Mouse (Mus musculus): ENCODE results near the gene Wdr34.

Wdr34 gene

DNA sequence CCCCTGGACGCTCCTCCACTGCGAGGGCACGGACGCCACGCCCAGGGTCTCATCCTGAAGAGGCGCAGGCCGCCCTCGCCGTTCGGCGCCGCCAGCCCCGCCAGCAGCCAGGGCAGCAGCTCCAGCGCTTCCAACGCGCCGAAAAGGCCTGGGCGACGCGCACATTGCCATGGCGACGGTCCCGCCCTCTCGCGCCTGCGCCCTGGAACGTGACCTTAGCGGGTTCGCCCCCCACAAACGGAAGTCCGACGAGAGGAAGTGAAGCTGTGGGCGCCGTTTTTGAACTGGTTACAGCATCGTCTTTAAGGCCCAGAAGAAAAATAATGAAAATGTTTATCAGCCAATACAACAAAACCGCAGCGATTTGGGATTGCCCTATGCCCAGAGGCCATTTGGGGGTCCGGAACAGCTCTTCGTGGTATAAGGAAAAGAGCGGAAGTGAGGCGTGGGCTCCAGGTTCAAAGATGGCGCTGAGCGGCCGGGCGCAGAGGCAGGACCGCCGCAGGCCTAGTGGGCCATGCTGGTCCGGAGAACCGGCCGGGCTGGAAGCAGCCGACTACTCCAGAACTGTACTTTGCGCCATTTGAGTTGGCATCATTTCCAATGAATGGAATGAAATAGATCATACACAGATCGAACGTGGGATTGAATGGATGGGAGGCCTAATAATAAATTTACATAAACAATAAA lies at the start of gene Wdr34:
Gene Wdr34, minus strand, starts transcription at position 183 of the 690 bp plus-strand sequence.
- DNase-seq (ENCODE audit: low spot score), result peak; percentile 96

DNA sequence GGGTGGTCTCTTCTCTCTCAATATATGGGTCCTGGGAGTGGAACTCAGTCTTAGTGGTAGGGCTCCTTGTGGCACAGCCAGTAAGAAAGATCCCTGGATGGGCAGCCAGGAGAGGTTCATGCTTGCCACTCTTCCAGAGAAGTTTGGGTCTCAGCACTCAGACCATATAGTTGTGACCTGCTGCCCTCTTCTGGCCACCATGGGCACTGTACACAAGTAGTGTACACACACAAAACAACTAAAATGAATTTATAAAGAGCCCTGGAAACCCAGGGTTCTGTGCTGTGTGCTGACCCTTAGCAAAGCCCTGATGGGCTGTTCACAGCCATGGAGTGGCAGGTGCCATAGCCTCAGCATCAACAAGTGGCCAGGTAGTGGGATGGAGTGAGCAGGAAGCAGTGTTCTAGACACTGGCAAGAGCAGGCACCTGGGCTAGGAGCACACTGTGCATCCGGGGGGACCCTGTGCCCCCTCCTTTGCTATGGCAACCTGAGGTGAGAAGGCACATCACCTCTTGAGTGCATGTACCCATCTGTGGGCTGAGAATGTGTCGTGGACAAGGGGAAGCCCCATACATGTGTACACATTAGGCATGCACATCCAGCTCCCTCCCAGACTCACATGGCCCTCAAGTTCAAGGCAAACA lies 47.3 kb upstream of the Wdr34 start:
- DNase-seq (ENCODE audit: low spot score), result peak; percentile 57

DNA sequence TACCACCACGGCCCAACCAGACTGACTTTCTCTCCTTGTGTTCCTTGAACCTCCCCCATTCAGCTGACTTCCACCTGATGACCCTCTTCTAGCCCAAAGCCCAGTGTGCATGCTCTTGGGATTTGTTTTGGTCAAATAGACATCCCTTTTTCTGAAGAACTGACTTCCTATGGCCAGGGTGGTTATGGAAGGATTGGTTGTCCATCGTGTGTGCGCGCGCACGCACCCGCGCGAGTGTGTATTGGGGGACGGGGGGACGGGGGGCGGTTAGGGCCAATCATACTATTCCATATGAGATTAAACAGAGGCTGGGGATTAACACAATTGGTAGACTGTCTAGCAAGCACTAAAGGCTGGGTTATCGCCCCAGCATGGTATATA lies 45.5 kb upstream of the Wdr34 start:
- no peak for DNase-seq (ENCODE audit: low spot score)

- DNase-seq (ENCODE audit: low spot score), result peak; percentile 96
Measured at GRCm38 (mm10) chr2:30093471-30094207, 45.0 kb upstream of the Wdr34 start, which contains the start of gene Zdhhc12. Gene Zdhhc12 (minus strand): TSS chr2:30093648.

- no peak for DNase-seq (ENCODE audit: low spot score)
Measured at GRCm38 (mm10) chr2:30092280-30092918, 43.7 kb upstream of the Wdr34 start.

- DNase-seq (ENCODE audit: low spot score), result no peak
Measured at GRCm38 (mm10) chr2:30091521-30091920, 42.8 kb upstream of the Wdr34 start.

DNA sequence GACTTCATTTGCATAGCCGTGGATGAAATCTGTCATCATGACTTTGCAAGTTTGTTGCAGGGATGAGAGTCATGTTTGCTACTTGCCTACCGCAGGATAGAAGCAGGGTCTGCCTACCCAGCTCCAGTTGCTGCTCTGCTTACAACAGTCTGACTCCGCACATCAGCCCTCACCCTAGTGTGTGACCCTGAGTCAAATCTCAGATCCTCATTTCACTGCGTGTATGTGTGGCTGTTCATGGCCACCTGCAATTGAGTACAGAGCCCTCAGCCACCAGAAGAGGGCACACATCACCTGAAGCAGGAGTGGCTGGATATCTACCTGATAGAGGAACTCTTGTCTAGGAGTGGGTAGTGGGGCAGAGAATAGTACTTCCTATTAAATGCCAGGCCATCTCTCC lies 38.6 kb upstream of the Wdr34 start:
- no peak for DNase-seq (ENCODE audit: low spot score)

DNA sequence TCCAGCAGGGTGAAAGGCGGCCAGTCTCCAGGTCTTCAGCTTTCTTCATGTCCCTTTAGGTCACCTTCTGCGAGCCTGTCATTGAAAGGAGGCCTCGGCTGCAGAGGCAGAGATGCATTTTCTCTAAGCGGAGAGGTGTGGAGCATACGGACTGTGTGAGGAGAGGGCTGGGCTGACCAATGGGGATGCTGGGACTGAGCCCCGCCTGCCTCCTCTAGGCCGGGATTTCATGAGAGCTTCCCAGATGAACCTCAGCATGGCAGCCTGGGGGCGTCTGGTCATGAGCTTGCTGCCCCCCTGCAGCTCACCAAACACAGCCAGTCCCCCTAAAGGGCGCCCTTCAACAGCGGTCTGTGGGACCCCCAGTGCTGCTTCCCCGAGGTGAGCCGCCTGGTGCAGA lies 36.0 kb upstream of the Wdr34 start:
- no peak for DNase-seq (ENCODE audit: low spot score)

GRCm38 (mm10) chr2:30084113-30084512 lies 35.4 kb upstream of the Wdr34 start:
- no peak for DNase-seq (ENCODE audit: low spot score)

- no peak for DNase-seq (ENCODE audit: low spot score)
Measured at GRCm38 (mm10) chr2:30080181-30080800, 31.6 kb upstream of the Wdr34 start.

- no peak for DNase-seq (ENCODE audit: low spot score)
Measured at GRCm38 (mm10) chr2:30078760-30079159, 30.1 kb upstream of the Wdr34 start.

DNA sequence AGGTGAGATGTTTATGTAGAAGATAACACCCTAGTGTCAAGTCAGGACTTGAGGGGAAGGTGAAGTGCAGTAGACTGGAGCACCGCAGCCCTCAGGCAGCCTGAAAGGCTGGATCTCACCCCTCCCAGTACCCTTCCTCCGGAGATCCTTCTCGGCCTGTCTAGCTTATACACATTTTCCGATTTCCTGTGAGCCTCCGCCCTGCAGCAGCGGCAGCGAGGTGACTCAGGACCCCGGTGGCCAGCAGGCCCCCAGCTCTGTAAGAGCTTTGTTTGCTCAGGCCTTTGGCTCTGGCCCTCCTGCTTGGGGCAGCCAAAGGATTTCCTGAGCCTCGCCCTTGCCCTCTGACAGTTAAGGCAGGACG lies 29.6 kb upstream of the Wdr34 start:
- no peak for DNase-seq (ENCODE audit: low spot score)

DNA sequence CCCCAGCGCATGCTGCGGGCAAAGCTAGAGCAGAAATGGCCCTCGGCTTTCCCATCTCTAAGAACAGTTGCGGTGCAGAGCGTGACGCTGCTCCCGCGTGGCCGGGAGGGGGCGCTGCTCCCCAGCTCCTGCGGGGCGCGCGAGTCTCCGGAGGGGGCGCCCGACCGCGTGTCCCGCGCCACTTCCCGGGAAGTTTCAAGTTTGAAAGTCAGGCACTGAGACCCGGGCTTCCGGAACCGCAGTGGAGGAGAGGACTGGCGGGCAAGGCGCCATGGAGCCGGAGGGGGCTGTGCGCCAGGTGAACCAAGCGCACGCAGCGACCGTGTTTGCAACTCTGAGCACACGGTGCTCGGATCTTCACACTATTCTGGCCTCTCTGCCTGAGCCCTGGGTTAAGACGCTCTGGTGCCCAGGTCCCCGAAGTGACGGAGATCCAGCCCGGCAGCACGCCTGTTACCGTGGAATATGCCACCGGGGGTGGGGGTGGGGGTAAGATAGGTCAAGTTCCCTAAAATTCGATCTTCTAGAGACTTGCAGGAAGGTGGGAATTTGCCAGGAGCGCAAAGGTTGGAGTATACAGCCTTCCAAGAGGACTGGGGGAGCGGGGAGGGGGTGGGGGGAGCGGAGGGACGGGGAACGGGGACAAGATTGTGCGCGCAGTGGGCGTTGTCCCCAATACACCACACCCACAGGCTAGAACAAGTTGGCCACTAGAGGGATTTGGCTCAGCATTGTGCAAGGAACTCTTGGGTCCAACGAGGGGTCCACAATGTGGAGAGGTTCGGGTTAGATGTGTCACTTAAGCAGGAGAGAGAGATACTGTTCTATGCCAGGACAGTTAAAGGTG lies 29.0 kb upstream of the Wdr34 start, which contains the start of gene Pkn3:
Gene Pkn3, plus strand, starts transcription at position 183 of the 847 bp plus-strand sequence.
- peak; percentile 71 for DNase-seq (ENCODE audit: low spot score)

- no peak for DNase-seq (ENCODE audit: low spot score)
Measured at GRCm38 (mm10) chr2:30076959-30077358, 28.3 kb upstream of the Wdr34 start.

DNA sequence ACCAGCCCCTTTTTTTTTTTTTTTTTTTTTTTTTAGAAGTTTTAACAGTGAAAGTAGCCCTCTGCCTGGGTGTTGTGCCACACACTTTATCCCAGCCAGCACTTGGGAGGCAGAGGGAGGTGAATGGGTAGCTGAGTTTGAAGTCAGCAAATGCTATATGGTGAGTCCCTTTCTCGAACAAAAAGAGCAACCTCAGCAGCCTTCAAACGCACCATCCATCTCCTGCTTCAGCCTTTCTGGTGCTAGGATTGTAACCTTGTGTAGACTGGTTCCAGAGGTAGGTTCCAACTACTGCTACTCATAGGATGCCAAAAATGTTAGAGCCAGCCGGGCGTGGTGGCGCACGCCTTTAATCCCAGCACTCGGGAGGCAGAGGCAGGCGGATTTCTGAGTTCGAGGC lies 27.8 kb upstream of the Wdr34 start:
- no peak for DNase-seq (ENCODE audit: low spot score)

DNA sequence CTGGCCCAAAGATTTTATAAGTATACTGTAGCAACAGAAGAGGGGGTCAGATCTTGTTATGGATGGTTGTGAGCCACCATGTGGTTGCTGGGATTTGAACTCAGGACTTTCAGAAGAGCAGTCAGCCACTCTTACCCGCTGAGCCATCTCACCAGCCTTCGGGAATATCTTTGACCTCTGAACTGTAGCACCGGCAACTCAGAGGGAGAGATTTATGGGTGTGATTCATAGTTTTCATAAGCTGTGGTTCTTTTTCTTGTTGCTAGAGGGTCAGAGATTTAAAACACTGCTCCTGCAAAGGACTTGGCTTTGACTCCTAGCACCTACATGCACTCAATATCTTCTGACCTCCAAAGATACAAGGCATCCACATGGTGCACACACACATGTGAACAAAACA lies 26.9 kb upstream of the Wdr34 start:
- DNase-seq (ENCODE audit: low spot score), result no peak

- no peak for DNase-seq (ENCODE audit: low spot score)
Measured at GRCm38 (mm10) chr2:30073285-30073684, 24.6 kb upstream of the Wdr34 start.

DNA sequence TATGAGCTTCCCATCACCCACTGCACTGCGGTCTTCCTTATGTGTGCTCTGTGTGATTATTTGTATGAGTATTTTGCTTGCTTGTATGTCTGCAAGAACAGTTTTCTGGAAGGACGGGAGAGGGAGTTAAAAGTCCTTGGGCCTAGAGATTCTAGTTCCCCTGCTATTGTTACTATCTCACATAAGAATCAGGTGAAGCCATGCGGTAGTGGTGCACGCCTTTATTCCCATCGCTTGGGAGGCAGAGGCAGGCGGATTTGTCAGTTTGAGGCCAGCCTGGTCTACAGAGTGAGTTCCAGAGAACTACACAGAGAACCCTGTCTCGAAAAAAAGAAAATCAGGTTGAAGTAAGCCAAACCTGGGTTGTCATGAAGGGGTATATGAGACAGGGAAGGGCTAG lies 24.2 kb upstream of the Wdr34 start:
- DNase-seq (ENCODE audit: low spot score), result no peak

DNA sequence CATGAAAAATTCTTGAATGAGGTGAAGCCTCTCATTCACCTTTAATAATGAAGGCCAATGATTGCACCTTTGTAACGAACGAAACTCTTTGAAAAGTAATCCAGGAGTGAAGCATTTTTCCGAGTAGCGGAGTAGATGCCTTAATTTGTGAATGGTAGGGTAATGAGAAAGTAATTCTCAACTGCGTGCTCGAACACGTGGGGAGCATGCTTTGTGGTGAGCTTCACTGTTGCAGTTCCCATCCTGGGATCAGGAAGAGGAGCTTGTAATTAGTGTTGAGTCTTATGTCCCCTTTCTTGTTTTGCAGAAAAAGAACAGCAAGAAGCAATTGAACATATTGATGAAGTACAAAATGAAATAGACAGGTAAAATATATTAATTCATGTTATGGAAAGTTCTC lies 19.3 kb upstream of the Wdr34 start:
- no peak for DNase-seq (ENCODE audit: low spot score)

DNA sequence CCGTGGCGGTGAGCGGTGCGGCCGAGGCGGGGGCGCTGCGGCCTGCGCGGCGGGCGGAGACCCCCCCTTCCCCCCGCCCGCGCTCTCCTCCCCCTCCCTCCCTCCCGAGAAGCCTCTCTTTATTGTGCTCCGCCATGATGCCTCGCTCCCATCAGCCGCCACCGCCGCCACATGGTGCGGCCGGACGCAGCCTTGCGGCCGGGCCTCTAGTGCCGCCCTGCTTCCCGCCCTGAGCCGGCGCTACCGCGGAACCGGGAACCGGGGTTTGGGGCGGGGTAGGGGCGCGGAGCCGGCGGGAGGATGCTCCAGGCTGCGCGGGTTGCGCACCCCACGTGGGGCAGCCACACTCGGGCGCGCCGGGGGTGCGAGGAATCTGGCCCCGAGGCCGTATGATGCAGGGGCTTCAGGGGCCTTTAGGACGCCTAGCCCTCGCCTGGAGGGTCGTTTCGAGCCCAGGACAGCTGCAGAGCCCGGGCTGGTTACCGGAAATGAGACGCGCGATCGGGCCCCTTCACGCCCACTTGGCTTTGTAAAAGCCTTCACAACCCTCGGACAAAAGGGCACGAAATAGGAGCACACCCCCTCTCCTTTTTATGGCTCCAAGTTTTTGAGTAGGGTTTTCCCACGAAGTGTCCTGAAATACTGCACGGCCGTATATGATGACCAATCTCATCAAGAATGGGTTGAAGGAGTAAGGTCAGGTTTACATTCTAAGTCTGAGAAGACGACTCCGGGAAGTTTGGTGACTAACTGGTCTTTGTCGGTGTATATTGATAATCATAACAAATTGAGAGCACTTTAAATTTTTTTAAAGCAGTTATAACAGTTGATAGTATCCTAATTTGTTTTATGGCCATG lies 18.6 kb upstream of the Wdr34 start:
- no peak for DNase-seq (ENCODE audit: low spot score)
